16 mouse cellular contexts compared by ENCODE assay signal in the genomic region with DNA sequence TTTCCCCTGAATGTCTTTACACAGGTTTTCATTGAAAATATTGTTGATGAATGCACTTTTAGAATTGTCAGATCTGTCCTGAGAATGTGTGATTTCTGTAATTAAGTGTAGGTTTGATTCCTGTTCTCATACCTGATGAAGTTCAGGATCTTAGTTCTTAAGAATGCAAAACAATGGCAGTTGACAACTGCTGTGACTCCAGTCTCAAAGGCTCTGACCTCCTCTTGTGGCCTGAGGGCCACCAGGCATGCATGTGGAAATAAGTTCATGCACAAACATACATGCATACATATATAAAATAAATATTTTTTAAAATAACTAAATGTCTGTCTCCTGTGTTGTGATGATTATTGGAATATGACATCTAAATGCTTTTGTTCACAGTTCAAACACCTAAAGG.
"Had no signal": no experiment of that assay in that cellular context is flagged by ENCODE, and none has a peak within 500 bp of the region (broad histone marks: within the 10 kb centered on the region; RNA-seq: fewer than 3 reads in every experiment).

No protein-coding gene starts in this region.

- H3K36me3 ChIP-seq: neural tube, embryonic 13.5 days; neural tube, embryonic 15.5 days; stomach, embryonic 15.5 days had no signal

- H3K4me1 ChIP-seq: neural tube, embryonic 13.5 days; neural tube, embryonic 15.5 days; stomach, embryonic 15.5 days had no signal

- H3K9me3 ChIP-seq: neural tube, embryonic 13.5 days; neural tube, embryonic 15.5 days; stomach, embryonic 15.5 days had no signal

- H3K4me2 ChIP-seq: neural tube, embryonic 13.5 days; neural tube, embryonic 15.5 days; stomach, embryonic 15.5 days had no signal

- DNase-seq: retina, postnatal 1 day; right cerebral cortex, adult 18-20 months; right cerebral cortex, postnatal 14 days; right cerebral cortex, postnatal 25 days; right cerebral cortex, postnatal 4 days; spleen, adult 18-20 months; thymus, adult 18-20 months; thymus, adult 2 months; thymus, postnatal 14 days; thymus, postnatal 25 days; thymus, postnatal 36 days; thymus, postnatal 4 days had no signal

- H3K27ac ChIP-seq: neural tube, embryonic 13.5 days; neural tube, embryonic 15.5 days; stomach, embryonic 15.5 days; stomach, postnatal 0 days had no signal

- H3K27me3 ChIP-seq: neural tube, embryonic 13.5 days; neural tube, embryonic 15.5 days had no signal

- H3K9ac ChIP-seq: neural tube, embryonic 13.5 days; neural tube, embryonic 15.5 days; stomach, embryonic 15.5 days had no signal

- H3K4me3 ChIP-seq: neural tube, embryonic 13.5 days; neural tube, embryonic 15.5 days; stomach, embryonic 15.5 days had no signal
